Mouse (Mus musculus) midbrain, embryonic 12.5 days (tissue): ENCODE results near the gene Prdm11. TPM values are rescaled to one million over a fixed set of nuclear protein-coding genes. Genes with fewer than 3 reads are reported as not detected.

Experiments
- polyA plus RNA-seq: library from polyadenylated mRNA; unstranded; fragments of >200 nt; fragmentation: Nextera tagmentation; extraction: Ambion mirVana; gene quantifications from 2 replicates; pipeline ENCODE4 v1.2.1, GENCODE M21; 2016

Prdm11 gene
- polyA plus RNA-seq, 1 experiment from 2014 or later, result 3.4 TPM

Other genes with a start within 250 kb of the Prdm11 start
- gene Syt13, start 131.1 kb downstream of the Prdm11 start, polyA plus RNA-seq, result 32.5 and 33.3 TPM in 2 replicates
- 142 and 172 TPM in 2 replicates for gene Trp53i11, start 141.4 kb upstream of the Prdm11 start, polyA plus RNA-seq